Mouse (Mus musculus): ENCODE measurements around the gene Rgs3. TPM values are rescaled to one million over a fixed set of nuclear protein-coding genes. Genes with fewer than 3 reads are reported as not detected.

Gene Rgs3
- polyA plus RNA-seq, 1 experiment from 2014 or later, result 38.2 TPM

DNA sequence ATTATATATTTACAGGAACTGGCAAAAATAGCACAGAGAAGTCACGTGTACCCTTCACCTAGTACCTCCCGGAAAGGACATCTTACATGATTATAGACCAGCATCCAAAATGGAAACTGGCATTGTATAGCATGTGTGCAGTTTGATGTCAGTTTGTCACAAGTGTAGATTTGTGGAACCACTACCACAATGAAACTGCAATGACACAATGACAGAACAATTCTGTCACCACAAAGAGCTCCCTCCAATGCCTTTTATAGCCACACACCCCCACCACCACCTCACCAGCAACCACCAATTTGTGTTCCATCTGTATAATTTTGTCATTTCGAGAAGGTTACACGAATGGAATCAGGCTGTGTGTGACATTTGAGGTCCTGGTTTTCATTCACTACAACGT is 149.8 kb downstream of the Rgs3 start:
- Histone ChIP-seq H3K9ac (replicated peaks; ENCODE audit: low read depth, low read length) (no peak overlapping the region), H3K4me3 (ENCODE audit: low read depth, low read length) (no peak overlapping the region), H3K36me3 (ENCODE audit: control insufficient read depth, insufficient read depth, low read length) (peaks cover under 1% of the 10 kb centered on the region; the same call in 1 of the 2 replicates), H3K4me2 (replicated peaks; ENCODE audit: low read depth, low read length) (no peak overlapping the region), H3K9me3 (ENCODE audit: control insufficient read depth, low read depth, low read length) (no peaks in the 10 kb centered on the region), H3K27me3 (ENCODE audit: control insufficient read depth, insufficient read depth, low read length) (no peaks in the 10 kb centered on the region), H3K4me1 (ENCODE audit: control insufficient read depth, insufficient read depth, low read length) (peaks cover 17% of the 10 kb centered on the region), H3K27ac (ENCODE audit: low read length) (peak overlapping the region; percentile 46; the same call in 1 of the 2 replicates)
- WGBS, result 77% methylated on average over 5 of the region's 5 CpGs
- ATAC-seq (ENCODE audit: insufficient number of reproducible peaks, insufficient read depth, low FRiP score, low read depth), result no peak

DNA sequence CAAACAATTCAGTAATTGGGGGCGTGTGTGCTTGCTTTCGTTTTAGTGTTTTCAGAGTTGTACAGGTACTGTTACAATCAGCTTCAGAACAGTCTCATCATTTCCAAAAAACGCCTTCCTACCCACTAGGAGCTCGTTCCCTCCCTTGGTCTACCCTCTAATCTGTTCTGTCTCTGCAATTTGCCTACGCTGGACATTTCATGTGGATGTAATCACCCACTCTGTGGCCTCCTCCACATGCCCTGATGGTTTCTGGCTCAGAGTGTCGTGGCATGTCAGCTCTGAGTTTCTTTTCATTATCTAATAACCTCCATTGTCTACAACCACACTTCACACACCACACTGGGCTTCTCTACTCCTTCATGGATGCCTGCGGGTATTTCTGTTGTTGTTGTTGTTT is 151.5 kb downstream of the Rgs3 start:
- H3K36me3 ChIP-seq (ENCODE audit: control insufficient read depth, insufficient read depth, low read length), result no peaks in the 10 kb centered on the region
- no peak overlapping the region for H3K4me2 ChIP-seq (replicated peaks; ENCODE audit: low read depth, low read length)
- 83% methylated on average over 7 of the region's 7 CpGs for WGBS
- H3K9me3 ChIP-seq (ENCODE audit: control insufficient read depth, low read depth, low read length), result no peaks in the 10 kb centered on the region
- H3K4me1 ChIP-seq (ENCODE audit: control insufficient read depth, insufficient read depth, low read length), result 0 out of 2 replicates have a peak, but pooled peaks cover under 1% of the 10 kb centered on the region
- H3K27ac ChIP-seq (ENCODE audit: low read length), result no peak overlapping the region
- no peak overlapping the region for H3K4me3 ChIP-seq (ENCODE audit: low read depth, low read length)
- H3K27me3 ChIP-seq (ENCODE audit: control insufficient read depth, insufficient read depth, low read length), result no peaks in the 10 kb centered on the region
- no peak for ATAC-seq (ENCODE audit: insufficient number of reproducible peaks, insufficient read depth, low FRiP score, low read depth)
- no peak overlapping the region for H3K9ac ChIP-seq (replicated peaks; ENCODE audit: low read depth, low read length)

DNA sequence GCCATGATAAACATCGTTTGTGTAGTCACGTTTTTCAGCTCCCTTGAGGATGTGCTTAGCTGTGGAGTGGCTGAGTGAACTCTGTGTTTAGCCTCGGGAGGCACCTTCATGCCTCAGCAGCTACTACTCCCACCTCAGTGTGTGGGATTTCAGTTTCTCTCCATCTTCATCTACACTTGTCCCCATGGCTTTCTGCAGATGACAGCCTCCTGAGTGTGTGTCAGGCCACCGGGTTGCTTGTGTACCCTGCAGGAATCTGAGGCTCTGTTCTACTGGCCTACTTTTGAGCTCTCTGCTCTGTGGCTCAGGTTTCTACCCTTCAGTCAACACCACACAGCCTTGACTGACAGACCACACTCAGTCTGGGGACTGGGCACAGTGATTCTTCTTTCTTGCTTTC is 151.9 kb downstream of the Rgs3 start:
- Histone ChIP-seq H3K4me3 (ENCODE audit: low read depth, low read length) (no peak overlapping the region), H3K9me3 (ENCODE audit: control insufficient read depth, low read depth, low read length) (no peaks in the 10 kb centered on the region), H3K4me1 (ENCODE audit: control insufficient read depth, insufficient read depth, low read length) (no peaks in the 10 kb centered on the region), H3K27me3 (ENCODE audit: control insufficient read depth, insufficient read depth, low read length) (no peaks in the 10 kb centered on the region), H3K9ac (replicated peaks; ENCODE audit: low read depth, low read length) (no peak overlapping the region), H3K36me3 (ENCODE audit: control insufficient read depth, insufficient read depth, low read length) (no peaks in the 10 kb centered on the region), H3K4me2 (replicated peaks; ENCODE audit: low read depth, low read length) (no peak overlapping the region), H3K27ac (ENCODE audit: low read length) (no peak overlapping the region)
- 71% methylated on average over 4 of the region's 4 CpGs for WGBS
- ATAC-seq (ENCODE audit: insufficient number of reproducible peaks, insufficient read depth, low FRiP score, low read depth), result no peak

DNA sequence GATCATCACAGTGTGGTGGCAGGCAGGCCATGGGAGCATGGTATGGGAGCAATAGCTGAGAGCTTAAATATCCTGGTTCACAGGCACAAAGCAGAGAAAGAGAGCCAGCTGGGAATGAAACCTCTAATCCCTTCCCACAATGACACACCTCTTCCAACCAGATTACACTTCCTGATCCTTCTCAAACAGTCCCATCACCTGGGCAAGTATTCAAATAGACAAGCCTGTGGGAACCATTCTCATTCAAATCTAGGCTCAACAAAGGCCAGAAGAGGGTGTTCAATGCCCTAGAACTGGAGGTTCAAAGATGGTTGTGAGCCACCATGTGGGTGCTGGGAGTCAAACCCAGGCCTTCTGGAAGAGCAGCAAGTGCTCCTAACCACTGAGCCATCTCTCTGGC is 161.2 kb downstream of the Rgs3 start:
- H3K27me3 ChIP-seq (ENCODE audit: control insufficient read depth, insufficient read depth, low read length), result no peaks in the 10 kb centered on the region
- H3K27ac ChIP-seq (ENCODE audit: low read length), result no peak overlapping the region
- no peak overlapping the region for H3K9ac ChIP-seq (replicated peaks; ENCODE audit: low read depth, low read length)
- H3K4me1 ChIP-seq (ENCODE audit: control insufficient read depth, insufficient read depth, low read length), result peaks cover 3% of the 10 kb centered on the region; the same call in 1 of the 2 replicates
- H3K36me3 ChIP-seq (ENCODE audit: control insufficient read depth, insufficient read depth, low read length), result no peaks in the 10 kb centered on the region
- no peak overlapping the region for H3K4me3 ChIP-seq (ENCODE audit: low read depth, low read length)
- H3K4me2 ChIP-seq (replicated peaks; ENCODE audit: low read depth, low read length), result no peak overlapping the region
- no peaks in the 10 kb centered on the region for H3K9me3 ChIP-seq (ENCODE audit: control insufficient read depth, low read depth, low read length)
- no peak for ATAC-seq (ENCODE audit: insufficient number of reproducible peaks, insufficient read depth, low FRiP score, low read depth)

DNA sequence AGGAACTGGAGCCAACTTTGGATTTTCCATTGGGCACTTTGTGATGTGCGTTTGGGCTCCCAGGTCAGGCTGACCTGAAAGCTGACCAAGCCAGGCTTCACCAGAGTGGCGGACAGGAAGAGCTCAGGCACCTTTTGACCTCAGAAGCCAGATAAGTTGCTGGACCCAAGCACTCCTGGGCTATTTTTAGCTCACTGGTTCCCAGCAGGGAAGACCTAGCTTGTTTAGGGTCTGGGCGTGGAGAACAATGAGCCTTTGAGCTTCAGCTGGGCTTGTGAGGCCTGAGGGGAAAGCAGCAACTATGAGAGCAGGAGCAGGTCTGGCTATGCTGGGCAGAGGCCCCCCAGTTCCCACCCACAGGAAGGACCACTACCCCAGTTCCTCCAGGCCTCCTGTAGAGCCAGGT is 162.4 kb downstream of the Rgs3 start:
- no peak overlapping the region for H3K4me3 ChIP-seq (ENCODE audit: low read depth, low read length)
- H3K9me3 ChIP-seq (ENCODE audit: control insufficient read depth, low read depth, low read length), result no peaks in the 10 kb centered on the region
- peak; percentile 53; the same call in 1 of the 2 replicates for ATAC-seq (ENCODE audit: insufficient number of reproducible peaks, insufficient read depth, low FRiP score, low read depth)
- no peaks in the 10 kb centered on the region for H3K27me3 ChIP-seq (ENCODE audit: control insufficient read depth, insufficient read depth, low read length)
- no peak overlapping the region; the same call in 1 of the 2 replicates for H3K27ac ChIP-seq (ENCODE audit: low read length)
- no peak overlapping the region for H3K9ac ChIP-seq (replicated peaks; ENCODE audit: low read depth, low read length)
- 48% methylated on average over 3 of the region's 3 CpGs for WGBS
- peaks cover 3% of the 10 kb centered on the region; the same call in 1 of the 2 replicates for H3K4me1 ChIP-seq (ENCODE audit: control insufficient read depth, insufficient read depth, low read length)
- no peak overlapping the region for H3K4me2 ChIP-seq (replicated peaks; ENCODE audit: low read depth, low read length)
- H3K36me3 ChIP-seq (ENCODE audit: control insufficient read depth, insufficient read depth, low read length), result no peaks in the 10 kb centered on the region

DNA sequence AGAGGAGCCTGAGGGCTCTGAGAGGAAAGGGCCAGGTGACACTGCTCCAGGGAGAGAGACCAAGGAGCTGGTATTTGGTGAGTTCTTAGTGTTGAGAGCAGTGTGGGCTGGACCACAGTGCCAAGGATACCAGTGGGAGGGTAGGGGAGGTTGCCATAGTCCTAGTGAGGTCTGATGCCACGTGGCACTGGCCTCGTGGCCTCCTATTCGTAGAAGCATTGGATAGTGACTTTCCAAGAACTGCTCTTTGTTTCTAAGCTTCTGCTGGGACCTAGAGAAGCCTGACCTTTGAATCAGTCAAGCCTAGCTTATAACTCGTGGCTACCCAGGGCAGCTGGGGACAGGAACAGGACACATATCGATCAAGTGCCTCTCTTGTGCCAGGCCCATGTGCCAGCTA is 164.1 kb downstream of the Rgs3 start:
- Histone ChIP-seq H3K4me2 (replicated peaks; ENCODE audit: low read depth, low read length) (no peak overlapping the region), H3K27ac (ENCODE audit: low read length) (no peak overlapping the region), H3K4me3 (ENCODE audit: low read depth, low read length) (no peak overlapping the region), H3K9me3 (ENCODE audit: control insufficient read depth, low read depth, low read length) (no peaks in the 10 kb centered on the region), H3K27me3 (ENCODE audit: control insufficient read depth, insufficient read depth, low read length) (no peaks in the 10 kb centered on the region), H3K36me3 (ENCODE audit: control insufficient read depth, insufficient read depth, low read length) (no peaks in the 10 kb centered on the region), H3K4me1 (ENCODE audit: control insufficient read depth, insufficient read depth, low read length) (peaks cover 3% of the 10 kb centered on the region; the same call in 1 of the 2 replicates), H3K9ac (replicated peaks; ENCODE audit: low read depth, low read length) (no peak overlapping the region)
- no peak for ATAC-seq (ENCODE audit: insufficient number of reproducible peaks, insufficient read depth, low FRiP score, low read depth)
- 86% methylated on average over 5 of the region's 5 CpGs for WGBS

DNA sequence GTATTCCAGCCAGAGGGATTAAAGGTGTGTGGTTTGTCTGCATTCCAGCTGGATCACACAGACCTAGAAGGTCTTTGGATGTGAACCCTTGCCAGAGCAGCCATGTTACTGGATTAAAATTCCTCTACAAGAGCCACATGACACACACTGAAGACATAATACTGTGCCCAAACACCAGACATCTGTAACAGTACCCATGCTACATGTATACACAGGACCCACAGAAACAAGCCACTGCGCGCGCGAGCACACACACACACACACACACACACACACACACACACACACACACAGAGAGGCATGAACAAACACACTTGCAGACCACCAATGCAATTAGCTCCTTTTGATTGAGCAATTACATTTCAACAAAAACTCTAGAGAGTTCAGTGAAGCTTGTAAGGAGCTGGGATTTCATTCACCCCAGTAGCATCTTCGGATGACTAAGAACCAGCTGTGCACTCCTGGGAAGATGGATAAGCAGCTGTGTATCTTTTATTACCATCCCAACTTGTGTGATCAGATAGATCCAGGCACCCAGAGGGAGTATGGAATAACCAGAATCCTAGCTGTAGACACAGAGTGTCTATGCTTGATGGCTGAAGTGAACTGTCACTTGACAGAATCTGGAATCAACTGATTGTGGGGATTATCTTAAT is 166.8 kb downstream of the Rgs3 start:
- no peak overlapping the region for H3K4me3 ChIP-seq (ENCODE audit: low read depth, low read length)
- no peak overlapping the region for H3K27ac ChIP-seq (ENCODE audit: low read length)
- H3K36me3 ChIP-seq (ENCODE audit: control insufficient read depth, insufficient read depth, low read length), result no peaks in the 10 kb centered on the region
- no peak overlapping the region for H3K9ac ChIP-seq (replicated peaks; ENCODE audit: low read depth, low read length)
- ATAC-seq (ENCODE audit: insufficient number of reproducible peaks, insufficient read depth, low FRiP score, low read depth), result no peak
- no peaks in the 10 kb centered on the region for H3K9me3 ChIP-seq (ENCODE audit: control insufficient read depth, low read depth, low read length)
- peaks cover 3% of the 10 kb centered on the region; the same call in 1 of the 2 replicates for H3K4me1 ChIP-seq (ENCODE audit: control insufficient read depth, insufficient read depth, low read length)
- H3K4me2 ChIP-seq (replicated peaks; ENCODE audit: low read depth, low read length), result no peak overlapping the region
- H3K27me3 ChIP-seq (ENCODE audit: control insufficient read depth, insufficient read depth, low read length), result no peaks in the 10 kb centered on the region
- WGBS, result 92% methylated on average over 5 of the region's 5 CpGs

DNA sequence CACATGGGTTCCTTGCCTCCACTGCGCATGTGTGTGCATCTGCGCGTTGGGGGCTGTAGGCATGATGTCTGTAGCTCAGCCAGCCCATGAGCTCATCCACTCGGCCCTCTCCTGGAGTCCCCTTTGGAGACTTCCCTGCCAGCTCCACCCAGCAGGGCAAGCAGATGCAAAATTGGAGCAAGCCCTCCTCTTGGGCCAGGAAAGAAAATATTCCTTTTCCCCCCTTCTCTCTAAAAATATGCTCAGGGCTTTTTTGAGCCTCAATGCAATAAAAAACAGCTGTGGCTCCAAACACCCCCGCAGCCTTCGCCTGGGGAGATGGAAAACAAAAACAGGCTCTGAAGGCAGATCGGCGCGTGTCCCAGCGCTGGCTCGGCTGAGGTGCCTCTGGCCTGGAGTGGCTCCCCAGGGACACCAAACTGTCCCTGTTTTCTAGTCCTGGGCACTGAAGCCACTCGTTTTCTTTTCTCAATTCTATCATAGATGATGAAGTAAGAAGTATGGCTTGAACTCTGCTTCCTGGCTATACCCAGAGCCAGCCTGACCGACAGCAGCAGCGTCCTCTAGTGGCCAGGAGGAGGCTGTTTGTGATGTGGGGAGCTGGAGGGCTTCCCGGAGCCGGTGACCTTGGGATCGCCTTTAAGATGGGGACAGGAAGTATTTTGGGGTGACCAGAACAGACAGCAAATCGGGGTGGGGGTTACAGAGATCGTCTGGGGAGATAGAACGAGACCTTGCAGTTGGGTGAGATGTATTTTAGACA is 168.1 kb downstream of the Rgs3 start:
- H3K27ac ChIP-seq (ENCODE audit: low read length), result no peak overlapping the region

More for the DNA sequence above, 168.1 kb downstream of the Rgs3 start:
- no peak overlapping the region for H3K4me2 ChIP-seq (replicated peaks; ENCODE audit: low read depth, low read length)
- H3K9ac ChIP-seq (replicated peaks; ENCODE audit: low read depth, low read length), result no peak overlapping the region
- H3K27me3 ChIP-seq (ENCODE audit: control insufficient read depth, insufficient read depth, low read length), result no peaks in the 10 kb centered on the region
- no peaks in the 10 kb centered on the region for H3K9me3 ChIP-seq (ENCODE audit: control insufficient read depth, low read depth, low read length)
- 82% methylated on average over 20 of the region's 20 CpGs for WGBS
- no peaks in the 10 kb centered on the region for H3K36me3 ChIP-seq (ENCODE audit: control insufficient read depth, insufficient read depth, low read length)
- peaks cover 13% of the 10 kb centered on the region for H3K4me1 ChIP-seq (ENCODE audit: control insufficient read depth, insufficient read depth, low read length)
- ATAC-seq (ENCODE audit: insufficient number of reproducible peaks, insufficient read depth, low FRiP score, low read depth), result no peak
- no peak overlapping the region for H3K4me3 ChIP-seq (ENCODE audit: low read depth, low read length)

Data from stomach, embryonic 14.5 days (tissue).